Comparison of ENCODE assay signal across 8 mouse cellular contexts in genomic region chr8:111731231-111731977, GRCm38 (mm10). TPM values are rescaled to one million over a fixed set of nuclear protein-coding genes. Genes with fewer than 3 reads are reported as not detected.
DNase-seq lines count a peak whose midpoint lies in the region; ATAC-seq and TF ChIP-seq lines count a peak whose summit lies in the region.

No protein-coding gene starts in this region.

- peak; percentile 6; the same call in 1 of the 2 replicates for ATAC-seq in frontal cortex, adult (ENCODE audit: low TSS enrichment)
- ATAC-seq in heart, embryonic 12.5 days (ENCODE audit: insufficient number of reproducible peaks, low FRiP score): peak; percentile 16
- ATAC-seq in midbrain, embryonic 13.5 days: peak; percentile 67
- no peak for ATAC-seq in megakaryocyte-erythroid progenitor cell, adult 5-6 weeks (replicated peaks; ENCODE audit: low FRiP score, low TSS enrichment, poor library complexity, severe bottlenecking)

- H3K27me3 ChIP-seq in heart, embryonic 12.5 days (replicated peaks): no peaks in the 10 kb centered on the region
- H3K27me3 ChIP-seq in midbrain, embryonic 13.5 days: no peaks in the 10 kb centered on the region

- peak overlapping the region; percentile 93 for H3K4me2 ChIP-seq in heart, embryonic 12.5 days
- H3K4me2 ChIP-seq in midbrain, embryonic 13.5 days (replicated peaks): peak overlapping the region; percentile 84

- under 1% methylated on average over 37 of the region's 39 CpGs for WGBS in heart, embryonic 12.5 days
- under 1% methylated on average over 39 of the region's 39 CpGs for WGBS in midbrain, embryonic 13.5 days

- TF ChIP-seq POLR2A in bone marrow macrophage, adult 2 months (IDR thresholded peaks at IDR 0.05; ENCODE audit: borderline replicate concordance, low read depth, low read length): no peak

- H3K9me3 ChIP-seq in heart, embryonic 12.5 days (replicated peaks): no peaks in the 10 kb centered on the region
- H3K9me3 ChIP-seq in midbrain, embryonic 13.5 days: no peaks in the 10 kb centered on the region

- H3K9ac ChIP-seq in heart, embryonic 12.5 days: peak overlapping the region; percentile 98
- H3K9ac ChIP-seq in midbrain, embryonic 13.5 days (replicated peaks): peak overlapping the region; percentile 89

- no peak; the same call in 1 of the 2 replicates for TF ChIP-seq CTCF in bone marrow macrophage, adult 2 months (IDR thresholded peaks at IDR 0.05; ENCODE audit: low read depth, low read length)

- peaks cover 13% of the 10 kb centered on the region for H3K4me1 ChIP-seq in bone marrow macrophage, adult 2 months (ENCODE audit: control insufficient read depth, insufficient read depth, low read length)
- H3K4me1 ChIP-seq in heart, embryonic 12.5 days (replicated peaks): peaks cover 93% of the 10 kb centered on the region
- peaks cover 95% of the 10 kb centered on the region for H3K4me1 ChIP-seq in midbrain, embryonic 13.5 days (replicated peaks)

- H3K4me3 ChIP-seq in bone marrow macrophage, adult 2 months (ENCODE audit: insufficient read depth, low read length): peak overlapping the region; percentile 62
- peak overlapping the region; percentile 96 for H3K4me3 ChIP-seq in heart, embryonic 12.5 days
- peak overlapping the region; percentile 75 for H3K4me3 ChIP-seq in midbrain, embryonic 13.5 days (replicated peaks)

- H3K36me3 ChIP-seq in heart, embryonic 12.5 days: no peaks in the 10 kb centered on the region
- H3K36me3 ChIP-seq in midbrain, embryonic 13.5 days: no peaks in the 10 kb centered on the region

- no peak for DNase-seq in frontal cortex, postnatal 14 days (ENCODE audit: low spot score in 2 of 2)
- DNase-seq in kidney, postnatal 14 days: peak; percentile 67
- no peak for DNase-seq in right cerebral cortex, postnatal 14 days

- H3K27ac ChIP-seq in bone marrow macrophage, adult 2 months (ENCODE audit: insufficient read depth, low read depth, low read length): no peak overlapping the region
- H3K27ac ChIP-seq in heart, embryonic 12.5 days (ENCODE audit: poor library complexity, severe bottlenecking): peak overlapping the region; percentile 93
- H3K27ac ChIP-seq in midbrain, embryonic 13.5 days: peak overlapping the region; percentile 88

RNA-seq across cellular contexts. Expression of gene Bcar1, which starts 12.2 kb away (rescaled TPM):
- 0.40 and 0.56 TPM in 2 replicates for polyA plus RNA-seq in bone marrow macrophage, adult 2 months (2012; ENCODE audit: insufficient read depth, insufficient read length, missing spikeins)
- 46.4 and 47.2 TPM in 2 replicates for polyA plus RNA-seq in heart, embryonic 12.5 days (2016; fragmentation: Nextera tagmentation; extraction: Ambion mirVana)
- 48.7 and 55.0 TPM in 2 replicates for polyA plus RNA-seq in midbrain, embryonic 13.5 days (2015; fragmentation: Nextera tagmentation; extraction: Ambion mirVana)
- 0.17 TPM in 1 of 2 replicates, not detected in the other for total RNA-seq in megakaryocyte-erythroid progenitor cell, adult 5-6 weeks (2014; fragmentation: Nextera tagmentation)
- total RNA-seq in megakaryocyte-erythroid progenitor cell, adult 5-6 weeks (2017): not detected in 2 replicates

RNA-seq across cellular contexts. Expression of gene Ctrb1, which starts 40.6 kb away (rescaled TPM):
- not detected in 2 replicates for polyA plus RNA-seq in bone marrow macrophage, adult 2 months (2012; ENCODE audit: insufficient read depth, insufficient read length, missing spikeins)
- polyA plus RNA-seq in heart, embryonic 12.5 days (2016; fragmentation: Nextera tagmentation; extraction: Ambion mirVana): not detected in 2 replicates
- polyA plus RNA-seq in midbrain, embryonic 13.5 days (2015; fragmentation: Nextera tagmentation; extraction: Ambion mirVana): 1.6 and 2.2 TPM in 2 replicates
- not detected in 2 replicates for total RNA-seq in megakaryocyte-erythroid progenitor cell, adult 5-6 weeks (2014; fragmentation: Nextera tagmentation)
- total RNA-seq in megakaryocyte-erythroid progenitor cell, adult 5-6 weeks (2017): not detected in 2 replicates

Comparison
In these comparisons a context has a peak if more than half of its experiments do, and no peak if none do; other contexts are left out.
1. RNA of gene Bcar1, which starts 12.2 kb away (polyA plus RNA-seq): 48.7 to 55.0 TPM in midbrain, embryonic 13.5 days and 46.4 to 47.2 TPM in heart, embryonic 12.5 days; 0.40 to 0.56 TPM in bone marrow macrophage, adult 2 months; every median in the first group is over 10 times any median in the second.
2. Peak in every context shown above with its lines, with median percentiles within 50 percentile points of each other: H3K4me3 ChIP-seq.